Mouse (Mus musculus) midbrain, postnatal 0 days (tissue): ENCODE data around the gene Tgfb2. TPM values are rescaled to one million over a fixed set of nuclear protein-coding genes. Genes with fewer than 3 reads are reported as not detected.

Experiments
- ATAC-seq: fragments of 200-750 bp; cut with Nextera tagmentation; 2 replicates; pipeline ENCODE4 v1.8.0; 2017; ENCODE audit warnings: moderate number of reproducible peaks, mild to moderate bottlenecking, moderate TSS enrichment, moderate library complexity; ENCODE audit not compliant: low FRiP score
- DNase-seq: peaks from one replicate; pipeline ENCODE4 v3.0.0-alpha.2; 2015; ENCODE audit warnings: low spot score
- H3K27ac ChIP-seq: fragments of 300-500 bp; sonication (generic); 2 replicates; pipeline ENCODE4 v1.5.1; 2014; ENCODE audit warnings: low read depth, mild to moderate bottlenecking, low read length, mixed read lengths
- H3K27me3 ChIP-seq: fragments of 300-500 bp; sonication (generic); 2 replicates; pipeline ENCODE4 v1.6.1; 2014; ENCODE audit warnings: low read length, control low read depth, mixed read lengths; ENCODE audit not compliant: insufficient read depth
- H3K36me3 ChIP-seq: fragments of 300-500 bp; sonication (generic); 2 replicates; pipeline ENCODE4 v1.6.1; 2014; ENCODE audit warnings: low read length, control low read depth, mixed read lengths; ENCODE audit not compliant: insufficient read depth
- H3K4me1 ChIP-seq: fragments of 300-500 bp; sonication (generic); 2 replicates; pipeline ENCODE4 v1.6.1; 2014; ENCODE audit warnings: mild to moderate bottlenecking, control low read depth, antibody characterized with exemption, low read length, mixed read lengths; ENCODE audit not compliant: insufficient read depth
- H3K4me2 ChIP-seq: fragments of 300-500 bp; sonication (generic); 2 replicates; pipeline ENCODE4 v1.6.1; 2014; ENCODE audit warnings: low read depth, mild to moderate bottlenecking, low read length, mixed read lengths; ENCODE audit not compliant: poor library complexity, severe bottlenecking
- H3K4me3 ChIP-seq: fragments of 300-500 bp; sonication (generic); 2 replicates; pipeline ENCODE4 v1.5.1; 2014; ENCODE audit warnings: low read depth, mild to moderate bottlenecking, low read length, moderate library complexity
- H3K9ac ChIP-seq: fragments of 300-500 bp; sonication (generic); replicated peaks from 2 replicates; pipeline ENCODE4 v1.6.1; 2014; ENCODE audit warnings: mild to moderate bottlenecking, low read length, moderate library complexity, mixed read lengths; ENCODE audit not compliant: poor library complexity, severe bottlenecking
- H3K9me3 ChIP-seq: fragments of 300-500 bp; sonication (generic); 2 replicates; pipeline ENCODE4 v1.6.1; 2016; ENCODE audit warnings: low read length, control low read depth
- CTCF ChIP-seq: IDR thresholded peaks from 2 replicates; pipeline ENCODE4 v1.5.1; 2016; ENCODE audit warnings: antibody characterized with exemption, mild to moderate bottlenecking
- WGBS: fragments of 180-500 bp; shearing (Covaris S2); extraction: QIAGEN DNeasy Blood & Tissue Kit; methylation state at CpG from one replicate; pipeline ENCODE4 v1.1.7; 2014; 5-methylcytosine and 5-hydroxymethylcytosine counted together
- polyA plus RNA-seq: library from polyadenylated mRNA; unstranded; fragments of >200 nt; fragmentation: Nextera tagmentation; extraction: Ambion mirVana; gene quantifications from 2 replicates; pipeline ENCODE4 v1.2.1, GENCODE M21; 2015
- total RNA-seq: library from RNA; depleted of rRNA; stranded (reverse); fragments of >200 nt; gene quantifications from 2 replicates; pipeline ENCODE4 v1.2.3, GENCODE M21; 2014

Gene Tgfb2
- total and polyA plus RNA-seq, 2 experiments from 2014 or later: 19.8 to 22.9 TPM

- no peak for TF ChIP-seq CTCF
- ATAC-seq: no peak
- Histone ChIP-seq H3K4me3 (no peak overlapping the region), H3K9me3 (no peaks in the 10 kb centered on the region), H3K36me3 (no peaks in the 10 kb centered on the region), H3K4me1 (peaks cover 9% of the 10 kb centered on the region), H3K9ac (no peak overlapping the region), H3K27ac (no peak overlapping the region), H3K4me2 (peak overlapping the region; percentile 6; the same call in 1 of the 2 replicates), H3K27me3 (no peaks in the 10 kb centered on the region)
- DNase-seq: no peak
- 88% methylated on average over 3 of the region's 3 CpGs for WGBS
Observed at GRCm38 (mm10) chr1:186700496-186700895, 5.3 kb downstream of the Tgfb2 start.

DNA sequence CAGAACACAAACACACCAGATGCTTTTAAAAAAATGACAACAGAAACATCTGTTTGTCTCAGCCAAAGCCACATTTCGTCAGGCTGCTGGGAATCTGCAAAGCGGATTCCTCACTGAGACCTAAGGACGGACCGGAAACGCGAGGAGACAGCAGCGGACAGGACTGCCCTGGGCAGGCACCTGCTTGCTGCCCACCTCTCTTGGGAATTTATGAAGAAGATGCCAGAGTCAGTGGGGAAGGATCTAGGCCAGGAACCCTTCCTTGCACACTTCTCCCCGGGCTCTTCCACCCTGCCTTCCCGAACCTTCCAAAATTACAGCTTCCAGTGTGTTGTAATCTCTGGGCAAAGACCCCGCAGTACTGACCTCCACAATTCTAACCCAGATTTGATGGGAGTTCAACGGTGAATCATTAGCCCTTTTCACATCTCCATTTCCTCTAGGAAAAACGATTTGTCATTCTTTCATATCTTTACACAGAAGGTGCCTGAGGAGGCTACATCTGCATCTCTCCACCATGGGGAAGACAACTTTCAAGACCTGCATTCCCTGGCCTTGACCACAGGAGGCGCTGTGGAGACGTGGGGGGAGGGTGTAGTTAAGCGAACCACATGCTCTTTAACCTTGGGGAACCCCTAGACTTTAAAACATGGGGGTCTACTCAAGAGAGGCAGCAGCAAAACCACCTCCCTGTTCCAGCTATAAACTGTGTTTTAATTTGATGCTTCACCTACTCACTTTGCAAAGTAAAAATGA lies 7.0 kb downstream of the Tgfb2 start:
- TF ChIP-seq CTCF: peak; percentile 54
- H3K4me3 ChIP-seq: no peak overlapping the region
- H3K4me1 ChIP-seq: peaks cover 7% of the 10 kb centered on the region
- no peaks in the 10 kb centered on the region for H3K36me3 ChIP-seq
- ATAC-seq (no peak), DNase-seq (no peak)
- no peaks in the 10 kb centered on the region for H3K9me3 ChIP-seq
- H3K4me2 ChIP-seq: no peak overlapping the region
- whole genome bisulfite sequencing: 78% methylated on average over 15 of the region's 15 CpGs
- no peak overlapping the region for H3K9ac ChIP-seq
- no peak overlapping the region for H3K27ac ChIP-seq
- H3K27me3 ChIP-seq: no peaks in the 10 kb centered on the region

- WGBS: 85% methylated on average over 9 of the region's 9 CpGs
Observed at GRCm38 (mm10) chr1:186696231-186696630, 9.6 kb downstream of the Tgfb2 start.

DNA sequence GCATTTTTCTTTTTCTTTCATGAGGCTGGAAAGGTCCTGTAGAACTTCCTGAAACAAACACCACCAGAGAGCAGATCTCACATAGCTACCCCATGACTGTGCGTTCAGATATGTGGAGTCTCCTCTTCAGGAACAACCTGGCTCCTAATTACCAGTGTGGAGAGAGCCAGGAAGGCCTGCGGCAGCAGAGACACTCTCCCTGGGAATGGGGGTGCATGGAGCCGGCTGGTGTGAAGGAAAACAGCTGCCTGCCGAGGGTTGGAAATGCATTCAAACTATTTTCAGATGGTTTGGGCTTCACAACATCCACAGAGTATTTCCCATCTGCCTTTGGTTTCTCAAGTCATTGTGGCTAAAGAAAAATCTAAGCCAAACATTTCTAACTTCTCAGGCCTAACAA lies 10.4 kb downstream of the Tgfb2 start:
- Histone ChIP-seq H3K4me3 (no peak overlapping the region), H3K27me3 (no peaks in the 10 kb centered on the region), H3K36me3 (no peaks in the 10 kb centered on the region), H3K4me2 (no peak overlapping the region), H3K4me1 (no peaks in the 10 kb centered on the region), H3K9ac (no peak overlapping the region), H3K9me3 (no peaks in the 10 kb centered on the region), H3K27ac (no peak overlapping the region)
- no peak for ATAC-seq
- DNase-seq: no peak
- no peak for TF ChIP-seq CTCF
- 85% methylated on average over 4 of the region's 4 CpGs for WGBS

More at GRCm38 (mm10) chr1:186696231-186696630, 9.6 kb downstream of the Tgfb2 start:
- no peaks in the 10 kb centered on the region for H3K36me3 ChIP-seq
- no peak overlapping the region for H3K27ac ChIP-seq
- no peak for ATAC-seq
- no peak for TF ChIP-seq CTCF
- DNase-seq: no peak
- H3K27me3 ChIP-seq: no peaks in the 10 kb centered on the region
- H3K9me3 ChIP-seq: no peaks in the 10 kb centered on the region
- no peak overlapping the region for H3K4me2 ChIP-seq
- no peaks in the 10 kb centered on the region for H3K4me1 ChIP-seq
- H3K9ac ChIP-seq: no peak overlapping the region
- H3K4me3 ChIP-seq: no peak overlapping the region

- WGBS: 89% methylated on average over 4 of the region's 4 CpGs
- no peak overlapping the region for H3K4me2 ChIP-seq
- no peak for DNase-seq
Observed at GRCm38 (mm10) chr1:186692370-186692769, 13.4 kb downstream of the Tgfb2 start.

DNA sequence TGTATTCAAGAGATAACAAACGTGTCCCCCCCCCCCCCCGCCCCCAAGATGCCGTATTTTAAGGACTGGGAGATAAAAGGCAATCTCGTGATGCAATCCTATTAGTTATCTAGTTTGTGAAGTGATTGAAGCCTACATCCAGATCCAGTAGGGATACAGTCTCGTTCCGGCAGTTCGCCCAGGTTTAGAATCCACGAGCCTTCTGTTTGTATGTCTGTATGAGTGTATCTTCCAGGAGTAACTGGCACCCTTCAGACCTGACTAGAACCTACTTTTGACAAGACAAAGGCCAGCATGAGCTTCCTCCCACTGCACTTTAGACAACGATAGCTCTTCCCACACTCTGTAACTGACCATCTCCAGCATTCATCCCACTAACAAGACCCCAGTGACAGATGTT lies 14.1 kb downstream of the Tgfb2 start:
- H3K9me3 ChIP-seq: no peaks in the 10 kb centered on the region
- H3K4me3 ChIP-seq: no peak overlapping the region
- no peak overlapping the region for H3K4me2 ChIP-seq
- no peaks in the 10 kb centered on the region for H3K36me3 ChIP-seq
- ATAC-seq (no peak), DNase-seq (no peak)
- 81% methylated on average over 9 of the region's 9 CpGs for WGBS
- H3K9ac ChIP-seq: no peak overlapping the region
- no peaks in the 10 kb centered on the region for H3K27me3 ChIP-seq
- H3K27ac ChIP-seq: no peak overlapping the region
- TF ChIP-seq CTCF: no peak
- no peaks in the 10 kb centered on the region for H3K4me1 ChIP-seq

More at GRCm38 (mm10) chr1:186692370-186692769, 13.4 kb downstream of the Tgfb2 start:
- Histone ChIP-seq H3K27me3 (no peaks in the 10 kb centered on the region), H3K9me3 (no peaks in the 10 kb centered on the region), H3K4me3 (no peak overlapping the region), H3K4me1 (no peaks in the 10 kb centered on the region), H3K27ac (no peak overlapping the region), H3K9ac (no peak overlapping the region), H3K36me3 (no peaks in the 10 kb centered on the region)
- no peak for ATAC-seq
- peak; percentile 32 for TF ChIP-seq CTCF
